Mouse (Mus musculus) frontal cortex, postnatal 10 days (tissue): ENCODE measurements around the gene Cpa5.

Source experiments
- DNase-seq, 2 experiments: peaks; one replicate each; pipeline ENCODE4 v3.0.0; 2022; ENCODE audit warnings: low spot score in 2 of 2, mixed read lengths in 1 of 2

Gene Cpa5

DNA sequence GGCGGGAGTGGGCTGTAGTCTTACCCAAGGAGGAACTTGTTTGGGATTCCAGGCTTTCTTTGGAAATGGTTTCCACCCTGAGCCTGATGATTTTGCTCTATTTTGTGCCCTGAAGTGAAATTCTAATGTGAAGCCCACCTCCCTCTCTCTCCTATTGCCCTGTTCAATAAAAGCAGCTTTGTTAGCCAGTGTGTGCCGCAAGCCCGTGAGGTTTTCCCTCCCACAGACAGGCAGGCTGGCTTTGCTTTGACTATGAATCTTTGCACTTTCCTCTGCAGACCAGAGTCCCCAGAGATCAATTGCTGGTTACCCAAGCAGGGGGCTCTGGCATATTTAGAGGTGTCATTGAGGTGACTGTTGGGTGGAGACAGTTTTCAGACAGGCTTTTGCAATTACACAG is 33.7 kb downstream of the Cpa5 start:
- DNase-seq = no peak

DNA sequence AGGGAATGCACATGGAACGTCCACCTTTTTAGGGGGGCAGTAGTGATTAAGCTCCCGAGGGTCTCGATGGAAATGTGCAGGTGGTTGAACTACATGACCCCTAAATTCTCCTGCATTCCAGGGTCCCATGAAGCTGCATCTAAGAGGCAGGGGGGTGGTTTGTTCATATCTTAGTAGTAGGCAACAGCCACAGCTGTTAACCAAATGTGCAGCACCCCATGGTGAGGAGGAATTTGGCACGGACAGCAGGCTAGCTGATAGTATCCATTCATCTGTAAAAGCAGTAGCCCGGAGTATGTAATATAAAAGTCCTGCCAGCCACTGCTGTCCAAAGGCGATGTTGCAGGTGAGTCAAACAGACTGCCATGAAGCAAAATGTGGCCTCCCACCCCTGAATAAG is 34.6 kb downstream of the Cpa5 start:
- DNase-seq = no peak

DNA sequence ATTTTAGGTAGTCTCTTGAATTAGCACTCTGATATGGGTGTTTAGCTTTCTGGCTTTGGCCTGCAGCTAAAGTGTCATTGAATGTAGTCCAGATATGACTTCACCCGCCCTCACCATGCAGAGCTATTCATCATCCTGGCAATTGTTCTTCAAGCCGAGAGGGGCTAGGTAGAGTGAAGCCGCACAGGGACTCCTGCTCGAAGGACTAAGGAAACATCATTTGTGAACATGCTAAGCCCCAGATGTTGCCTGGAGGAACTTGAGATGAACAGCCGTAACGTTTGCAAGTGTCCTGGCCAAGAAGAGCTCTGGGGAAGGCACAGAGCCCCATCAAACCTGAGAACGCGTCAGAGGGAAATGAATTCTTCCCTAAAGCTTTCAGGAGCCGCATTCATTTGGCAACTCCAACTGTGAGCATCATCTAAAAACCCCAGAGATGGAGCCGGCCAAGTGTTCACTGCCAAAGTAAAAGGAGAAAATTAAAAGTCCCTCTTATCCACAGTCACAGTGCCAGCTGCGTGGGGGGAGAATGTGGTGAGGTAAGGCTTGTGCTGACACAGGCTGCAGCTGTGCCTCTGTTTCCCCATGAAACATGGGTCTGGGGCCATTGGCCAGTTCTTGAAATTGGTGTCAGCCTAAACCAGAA is 39.0 kb downstream of the Cpa5 start:
- no peak for DNase-seq

DNA sequence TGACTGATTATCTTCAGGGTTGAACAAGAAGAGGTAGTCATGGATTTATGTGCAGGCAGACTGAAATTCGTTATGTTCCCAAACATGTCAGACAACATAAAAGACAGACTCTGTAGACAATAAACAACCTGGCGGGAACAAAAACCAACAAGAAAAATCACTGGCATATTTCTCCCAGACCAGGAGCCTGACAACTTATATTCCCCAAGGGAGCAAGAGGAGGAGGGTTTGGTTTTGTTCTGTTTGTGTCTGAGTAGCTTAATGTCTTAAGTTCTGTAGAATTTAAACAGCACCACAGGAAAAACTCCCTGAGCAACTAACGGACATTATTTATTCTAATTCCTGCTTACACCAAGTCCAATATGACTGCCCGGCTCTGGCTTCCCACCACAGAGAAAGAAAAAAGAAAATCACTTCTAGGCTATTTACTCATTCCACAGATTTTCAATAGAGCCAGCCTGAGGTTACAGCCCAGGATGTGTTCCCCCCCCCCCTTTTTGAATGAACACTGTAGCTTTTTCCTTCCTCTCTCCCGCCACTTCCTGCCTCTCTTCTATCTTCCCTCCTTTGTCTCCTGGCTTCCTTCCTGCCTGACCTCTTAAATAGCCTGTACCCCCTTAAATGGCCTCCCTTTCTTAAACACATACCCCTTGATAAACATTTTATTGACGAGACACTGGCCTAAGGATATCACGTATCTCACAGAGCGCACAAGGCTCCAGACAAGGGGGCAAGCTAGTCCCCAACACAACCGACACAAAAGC is 41.8 kb downstream of the Cpa5 start:
- no peak for DNase-seq

DNA sequence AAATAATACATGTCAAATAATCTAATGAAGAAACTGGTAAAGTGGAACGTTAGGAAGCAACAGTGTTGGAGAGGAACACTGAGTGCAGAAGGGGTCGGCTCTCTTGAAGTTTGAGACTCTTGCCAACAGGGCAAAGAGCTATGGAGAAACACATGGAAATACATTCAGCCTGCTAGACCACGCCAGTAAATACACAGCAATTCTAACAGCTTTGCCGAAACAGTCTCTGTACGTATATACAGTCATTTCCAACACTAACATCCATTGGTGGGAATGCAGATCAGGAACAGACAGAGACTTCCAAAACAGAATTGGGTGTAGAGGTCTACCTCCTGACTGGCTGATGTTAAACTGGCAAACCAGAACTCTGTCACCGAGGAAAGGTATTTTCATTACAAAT is 42.7 kb downstream of the Cpa5 start:
- DNase-seq = no peak

DNA sequence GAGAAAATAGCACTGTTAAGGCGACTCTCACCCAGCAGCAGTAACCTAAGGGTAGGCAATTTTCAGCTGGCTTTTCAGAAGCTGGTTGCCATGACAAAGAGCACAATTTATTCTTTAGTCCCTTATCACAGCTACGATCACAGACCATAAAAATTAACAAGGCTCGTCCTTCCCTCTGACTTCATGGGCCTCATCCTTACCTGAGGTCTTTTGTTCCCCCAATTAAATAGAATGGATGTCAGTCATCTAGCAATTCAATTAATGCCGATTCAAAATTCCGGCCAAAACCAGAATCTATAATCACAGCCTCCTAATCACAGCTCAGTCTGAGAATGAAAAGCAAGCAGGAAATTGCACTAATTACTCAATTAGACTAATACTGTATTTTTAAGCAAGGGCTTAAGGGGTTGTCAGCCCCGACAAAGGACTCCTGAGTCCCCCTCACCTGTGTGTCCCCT is 43.6 kb downstream of the Cpa5 start:
- no peak for DNase-seq

DNA sequence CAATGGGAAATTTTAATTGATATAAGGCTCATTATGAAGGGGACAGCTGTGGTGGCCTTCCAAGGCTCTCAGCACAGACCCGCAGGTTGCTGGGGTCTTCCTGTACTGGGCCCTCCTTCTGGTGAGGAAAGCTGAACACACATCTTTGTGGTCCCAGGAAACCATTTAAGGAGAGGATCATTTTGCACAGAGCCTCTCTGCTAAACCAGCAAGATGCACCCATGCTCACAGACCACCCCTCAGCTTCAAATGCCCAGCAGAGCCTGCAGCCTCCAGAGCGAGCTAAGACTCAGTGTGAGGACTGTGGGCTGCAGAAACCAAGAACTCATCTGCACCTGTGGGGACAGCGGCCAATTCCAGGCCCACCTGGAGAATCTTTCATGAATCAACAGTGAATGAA is 44.1 kb downstream of the Cpa5 start:
- no peak for DNase-seq

DNA sequence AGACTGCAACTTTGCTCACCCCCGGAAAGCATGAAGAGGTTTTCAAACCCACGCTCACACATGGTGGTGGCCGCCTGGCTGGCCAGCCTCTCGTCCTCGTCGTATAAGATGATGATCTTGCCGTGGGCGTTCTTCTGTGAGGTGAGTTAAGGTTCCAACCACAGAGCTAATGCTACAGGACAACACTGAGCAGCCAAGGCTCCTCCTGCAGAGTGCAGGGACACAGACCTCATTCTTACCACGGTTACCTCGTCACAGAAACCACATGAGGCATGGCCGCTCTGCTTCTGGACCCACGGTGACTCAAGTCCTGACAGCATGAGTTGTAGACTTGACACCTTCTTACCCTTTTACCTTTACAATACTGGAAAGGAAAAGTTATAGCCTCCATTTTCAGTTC is 46.5 kb downstream of the Cpa5 start:
- DNase-seq = no peak

DNA sequence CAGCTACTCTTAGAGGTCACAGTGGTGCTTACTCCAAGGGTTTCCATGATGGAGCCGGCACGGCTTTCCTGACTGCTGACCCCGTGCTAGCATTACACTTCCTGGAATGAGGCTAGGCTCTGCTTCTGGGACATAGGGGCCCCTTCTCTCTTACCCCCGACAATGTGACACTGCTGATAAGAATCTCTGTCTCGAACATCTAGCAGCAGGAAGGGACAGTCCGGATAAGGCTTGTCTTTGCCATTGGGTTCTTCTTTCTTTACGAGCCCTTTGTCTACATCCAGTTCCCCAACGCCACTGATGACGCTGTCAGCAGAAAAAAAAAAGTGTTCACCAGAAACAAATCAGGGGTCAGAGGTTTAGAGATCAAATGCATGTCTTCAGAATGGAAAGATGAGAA is 47.8 kb downstream of the Cpa5 start:
- no peak for DNase-seq

DNA sequence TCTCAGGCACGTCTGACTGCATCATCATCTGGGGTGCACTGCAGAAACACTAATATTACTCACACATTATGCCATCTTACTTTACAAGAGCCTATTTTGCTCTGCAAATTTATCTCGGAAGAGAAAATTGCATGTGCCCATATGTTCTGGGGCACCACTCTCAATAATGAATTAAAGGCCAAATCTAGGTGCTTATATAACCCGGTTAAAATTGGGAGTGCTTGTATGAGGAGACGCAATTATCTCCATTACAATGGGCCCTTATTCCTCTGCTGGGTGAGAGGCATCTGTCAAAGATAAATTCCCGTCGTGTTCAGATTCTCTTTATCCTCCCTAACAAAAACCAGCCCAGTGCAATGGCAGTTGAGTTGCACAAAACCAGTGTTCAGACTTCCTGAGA is 54.0 kb downstream of the Cpa5 start:
- DNase-seq = no peak

DNA sequence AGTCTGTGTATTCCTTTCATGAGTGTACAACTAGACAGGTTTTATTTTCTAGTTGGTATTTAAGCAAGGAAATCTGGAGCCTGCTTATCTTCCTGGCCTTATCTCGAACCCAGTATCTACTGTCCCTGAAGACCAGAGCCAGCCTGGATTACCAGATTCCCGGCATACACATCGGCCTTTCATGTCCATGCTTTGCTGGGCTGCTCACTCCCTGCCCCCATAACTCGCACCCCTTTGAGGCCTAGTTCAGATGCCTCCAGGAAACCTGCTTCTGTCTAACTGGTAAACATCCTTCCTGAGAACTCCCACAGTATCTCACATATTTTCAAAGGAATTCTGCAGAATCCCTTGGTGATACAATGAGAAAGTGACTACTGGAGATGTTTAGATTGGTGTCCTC is 54.5 kb downstream of the Cpa5 start:
- no peak for DNase-seq

DNA sequence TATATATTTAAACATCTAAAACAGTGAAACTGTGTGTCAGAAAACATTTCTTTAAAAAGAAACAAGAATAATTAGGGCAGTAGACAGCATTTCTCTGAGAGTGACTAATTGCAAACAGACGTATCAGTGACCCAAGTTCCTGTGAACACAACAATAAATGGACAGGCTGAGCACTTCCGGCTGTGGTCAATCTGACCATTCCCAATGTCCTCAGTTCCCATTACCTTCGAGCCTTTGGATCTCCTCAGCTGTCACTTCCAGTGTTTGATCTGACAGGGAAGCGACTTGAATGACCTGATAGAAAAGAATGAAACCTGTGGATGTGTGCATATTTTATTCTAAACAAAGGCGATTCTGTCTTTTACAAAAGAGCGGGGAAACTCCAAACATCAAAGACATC is 55.2 kb downstream of the Cpa5 start:
- DNase-seq = no peak

DNA sequence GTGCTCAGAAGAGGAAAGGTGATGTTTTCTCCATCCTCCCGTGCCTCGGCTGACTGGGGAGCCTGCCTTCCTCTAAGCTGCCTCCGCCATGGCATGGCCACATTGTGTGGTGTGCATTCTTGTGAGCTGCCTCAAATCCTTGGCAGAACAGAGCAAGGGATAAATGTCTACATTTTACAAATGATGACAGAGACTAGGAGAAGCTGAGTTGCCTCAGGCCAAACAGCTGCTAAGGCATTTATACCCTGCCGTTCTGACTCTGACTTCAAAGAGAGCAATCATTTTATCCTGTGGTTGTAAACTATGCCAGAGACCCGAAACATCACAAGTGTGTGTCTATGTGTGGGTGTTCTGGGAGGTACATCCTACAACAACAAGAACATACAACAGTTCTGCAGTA is 56.8 kb downstream of the Cpa5 start:
- no peak for DNase-seq

DNA sequence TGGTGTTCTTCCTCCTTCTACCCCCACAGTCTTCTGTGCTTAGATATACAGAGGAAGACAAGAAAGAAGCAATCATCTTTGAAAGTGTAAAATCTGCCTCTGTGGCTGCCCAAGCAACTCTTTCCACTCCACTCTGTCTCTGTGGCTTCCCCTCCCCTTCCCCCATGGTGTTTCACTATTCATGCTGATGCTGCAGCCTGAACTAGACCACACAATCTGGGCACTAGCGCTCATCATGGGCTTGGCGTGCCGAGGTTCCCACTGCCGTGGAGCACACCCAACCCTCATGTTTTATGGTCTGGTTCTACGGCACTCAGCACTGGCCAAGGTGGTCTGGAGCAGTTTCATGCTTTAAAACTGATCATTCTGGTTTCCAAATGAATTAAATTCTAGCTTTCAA is 60.9 kb downstream of the Cpa5 start:
- DNase-seq = no peak

DNA sequence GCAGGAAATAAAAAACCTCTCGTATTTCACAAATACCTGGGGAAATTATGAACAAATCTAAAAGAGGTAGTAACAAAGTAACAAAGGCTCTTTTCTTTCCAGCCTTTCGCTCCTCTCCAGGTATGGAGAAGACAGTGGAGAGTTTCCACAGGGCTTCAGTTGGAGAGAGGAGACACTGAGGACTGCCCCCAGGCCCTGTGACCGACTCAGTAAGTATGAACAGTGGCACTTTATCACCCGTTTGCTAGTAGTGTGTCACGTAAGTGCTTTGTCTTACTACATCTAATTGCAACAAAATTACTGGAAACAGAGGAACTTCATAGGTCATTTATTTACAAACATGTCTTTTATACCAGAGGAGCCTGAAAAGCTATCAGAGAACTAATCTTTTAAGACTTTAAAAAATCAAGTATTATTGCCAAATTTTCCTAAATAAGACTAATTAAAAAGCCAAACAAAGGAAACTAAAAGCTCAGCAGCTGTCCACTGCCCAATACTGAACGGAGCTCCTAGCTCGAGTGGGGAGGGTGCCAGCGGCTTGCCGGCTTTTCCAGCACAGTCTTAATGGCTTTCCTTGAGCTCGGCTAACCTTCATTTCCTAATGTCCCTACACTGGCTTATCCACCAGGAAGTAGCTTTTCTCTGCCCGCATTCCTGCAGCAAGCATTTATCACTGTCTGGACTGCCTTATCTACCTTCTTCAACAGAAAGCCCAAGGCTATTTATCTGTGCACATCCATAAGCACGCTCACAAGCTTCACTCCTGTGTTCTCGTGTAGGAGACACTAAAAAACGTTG is 63.2 kb downstream of the Cpa5 start:
- no peak for DNase-seq

DNA sequence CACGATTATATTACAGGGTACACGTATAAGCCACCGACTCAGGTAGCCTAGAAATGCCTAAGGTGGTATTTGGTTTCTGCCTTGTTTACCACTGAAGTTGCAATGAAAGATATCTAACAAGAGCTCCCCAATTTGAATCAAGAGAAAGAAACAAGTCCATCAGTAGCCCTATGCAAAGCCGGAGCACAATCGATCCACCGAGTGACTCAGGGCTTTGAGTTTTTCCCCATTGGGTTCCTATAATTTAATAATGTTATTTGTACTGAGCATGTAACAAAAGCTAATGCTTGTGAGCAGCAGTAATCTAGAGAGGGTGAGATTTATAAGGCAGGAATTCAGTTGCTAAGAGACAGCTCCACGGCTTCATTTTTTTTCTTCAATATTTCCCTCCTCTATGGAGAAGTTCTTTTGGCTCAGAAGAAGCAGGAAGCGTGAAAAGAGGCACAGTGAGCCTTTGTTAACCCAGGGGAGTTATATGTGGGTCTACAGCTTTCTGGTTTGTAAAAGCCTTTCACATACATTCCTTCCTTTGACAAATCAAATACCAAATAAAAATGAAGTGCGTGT is 64.0 kb downstream of the Cpa5 start:
- DNase-seq = no peak

DNA sequence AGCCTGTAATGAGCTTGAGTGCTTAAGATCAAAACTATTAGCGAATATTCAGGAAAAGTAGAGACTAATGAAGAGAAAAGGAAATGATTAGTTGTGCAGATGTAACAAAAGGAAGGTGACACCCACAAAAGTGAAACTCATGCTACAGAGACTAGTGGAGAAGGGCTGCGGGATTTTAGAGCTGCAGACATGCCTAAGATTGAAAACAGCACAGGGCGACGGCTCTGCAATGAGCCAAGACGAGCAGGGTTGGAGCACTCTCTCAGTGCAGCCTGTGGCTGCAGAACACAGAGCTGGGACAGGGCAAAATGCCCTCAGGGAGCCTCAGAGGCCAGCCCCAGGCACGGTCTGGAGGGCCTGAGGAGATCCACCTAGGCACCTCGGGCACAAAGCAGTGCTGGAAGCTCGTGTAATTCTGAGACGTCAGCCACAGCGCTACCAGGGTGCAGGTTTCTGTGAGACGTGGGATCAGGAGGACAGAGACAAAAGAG is 64.5 kb downstream of the Cpa5 start:
- peak in 1 of 2 experiments; percentile 22 for DNase-seq

DNA sequence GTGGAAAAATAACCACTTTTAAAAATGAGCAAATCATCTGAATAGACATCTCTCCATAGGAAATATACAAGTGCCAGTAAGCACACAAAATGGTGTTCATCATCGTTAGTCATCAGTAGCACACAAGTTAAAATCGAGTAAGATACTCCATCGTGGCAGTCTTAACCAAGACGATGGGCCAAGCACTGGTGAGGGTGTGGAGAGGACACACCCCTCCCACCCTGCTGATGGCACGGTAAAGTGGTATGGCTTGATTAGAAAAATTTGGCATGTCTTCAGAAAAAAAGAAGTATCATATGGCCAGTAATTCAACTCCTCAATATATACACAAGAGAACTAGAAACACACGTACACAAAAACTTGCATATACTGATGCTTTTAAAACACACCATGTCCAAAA is 65.7 kb downstream of the Cpa5 start:
- DNase-seq = no peak

DNA sequence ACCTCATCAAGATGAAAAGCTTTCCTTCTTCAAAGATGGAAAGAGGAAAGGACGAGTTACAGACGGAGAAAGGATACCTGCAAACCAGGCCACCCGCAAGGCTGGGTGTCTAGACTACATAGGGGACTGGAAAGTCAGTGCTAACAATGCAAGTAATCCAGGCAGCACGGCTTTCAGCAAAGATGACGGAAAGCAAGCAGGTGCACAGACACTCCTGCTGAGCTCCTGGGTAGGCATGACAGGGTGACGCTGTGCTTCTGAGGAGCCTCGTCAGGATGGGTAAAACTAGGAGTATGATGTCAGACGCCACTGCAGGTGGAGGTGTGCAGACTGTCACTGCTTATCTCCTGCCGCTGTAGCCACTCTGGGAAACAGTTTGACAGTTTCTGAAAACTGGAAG is 66.8 kb downstream of the Cpa5 start:
- DNase-seq = no peak

DNA sequence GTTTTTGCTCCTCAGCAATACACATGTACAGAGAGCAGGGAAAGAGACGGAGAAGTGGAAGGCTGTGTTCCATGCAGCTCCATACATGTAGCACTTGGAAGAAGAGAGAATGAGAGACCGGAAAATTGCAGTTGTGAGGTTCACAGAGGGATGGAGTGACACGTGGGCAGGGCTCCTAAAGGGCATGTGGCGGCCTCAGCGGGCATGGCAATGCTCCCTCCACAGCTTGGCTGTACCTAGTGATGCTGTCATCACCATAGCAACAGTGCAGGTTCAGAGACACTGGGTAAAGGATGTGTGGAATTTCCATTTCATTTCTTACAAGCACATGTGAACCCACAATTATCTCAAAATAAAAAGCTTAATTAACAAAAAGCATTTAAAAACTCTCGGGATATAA is 67.7 kb downstream of the Cpa5 start:
- no peak for DNase-seq

DNA sequence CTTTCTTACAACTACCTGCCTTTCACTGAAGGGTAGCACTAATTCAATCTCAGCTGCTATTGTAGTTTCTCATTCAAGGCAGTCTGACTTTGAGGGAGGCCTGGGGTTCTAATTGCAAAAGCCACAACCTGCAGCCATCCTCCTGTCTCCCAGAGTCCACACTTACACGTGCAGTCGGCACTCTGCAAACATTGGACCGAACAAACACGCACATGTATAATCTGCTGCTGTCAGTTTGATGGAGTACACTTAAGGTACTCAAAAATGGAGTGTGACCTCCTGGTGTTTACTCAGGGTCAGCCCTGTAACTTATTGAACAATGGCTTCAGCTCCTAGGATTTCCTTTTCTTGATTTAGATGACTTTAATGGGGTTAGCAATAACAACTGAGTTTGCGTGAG is 68.8 kb downstream of the Cpa5 start:
- DNase-seq = no peak

DNA sequence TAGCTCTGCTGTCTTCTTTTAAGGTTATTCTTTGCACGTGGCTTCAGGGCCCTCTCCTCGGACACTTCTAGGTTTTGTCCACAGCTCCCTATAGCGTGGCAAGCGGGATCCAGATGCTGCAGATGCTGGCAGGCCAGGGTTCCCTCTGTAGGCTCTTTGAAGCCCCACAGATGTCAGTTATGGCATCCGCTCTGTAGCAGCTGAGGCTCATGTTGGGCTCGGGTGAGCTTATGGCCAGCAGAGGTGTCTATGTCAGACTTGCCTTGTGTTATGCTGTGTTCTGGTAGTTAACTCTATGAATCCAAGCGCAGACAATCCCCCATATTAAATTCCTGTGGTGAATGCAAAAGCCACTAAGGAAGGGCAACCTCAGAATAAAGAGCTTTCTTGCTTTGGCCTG is 69.6 kb downstream of the Cpa5 start:
- no peak for DNase-seq
